Mouse (Mus musculus): ENCODE measurements around the gene Wdr73.
"Not testable (repeated sequence)": the region's sequence is repeated elsewhere in the genome, so short reads cannot be mapped to it uniquely, and the experiment has no call there.

Gene Wdr73

GRCm38 (mm10) chr7:80900944-80901501 is at the start of gene Wdr73:
Wdr73 (minus strand) TSS chr7:80901269.
- DNase-seq (ENCODE audit: low spot score in 2 of 2): peak; percentile 88 to 90

DNA sequence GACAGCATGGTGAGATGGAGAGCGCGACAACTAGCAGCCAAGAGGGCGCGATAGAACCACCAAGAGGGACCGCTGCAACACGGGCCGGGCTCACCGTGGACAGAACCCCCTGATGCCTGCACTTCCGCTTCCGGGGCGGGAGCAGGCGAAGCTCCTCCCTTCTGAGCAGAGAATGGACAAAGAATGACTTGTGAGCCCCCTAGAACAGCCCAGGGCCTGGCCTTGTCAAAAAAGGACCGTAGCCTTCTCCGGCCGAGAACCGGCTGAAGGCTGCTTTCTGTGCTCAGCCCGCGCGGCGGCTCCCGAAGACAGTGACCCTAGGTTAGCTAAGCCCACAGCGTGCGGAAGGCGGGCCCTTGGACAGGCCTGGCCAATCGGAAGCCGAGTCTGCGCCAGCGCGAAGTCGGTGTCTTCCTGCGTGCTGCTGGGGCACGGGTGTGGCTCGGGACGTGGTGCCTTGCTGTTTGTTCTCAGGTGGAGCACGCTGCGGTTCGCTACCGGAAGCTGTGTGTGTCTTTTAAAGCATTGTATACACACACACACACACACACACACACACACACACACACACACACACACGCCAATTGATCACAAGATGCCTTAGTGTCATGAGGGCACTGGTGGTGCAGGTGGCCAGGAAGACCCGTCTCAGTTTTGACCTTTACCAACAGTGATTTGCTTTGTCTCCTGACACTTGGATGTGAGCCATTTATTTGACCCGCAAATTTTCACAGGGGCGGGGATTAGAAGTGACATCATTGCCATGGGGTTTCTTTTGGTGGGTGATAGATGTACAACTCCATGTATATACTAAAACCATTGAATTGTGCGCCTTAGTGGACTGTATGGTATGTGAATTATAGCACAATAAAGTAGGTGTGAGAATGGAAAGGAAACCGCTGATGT is 46.6 kb upstream of the Wdr73 start, which contains the start of gene Sec11a:
Sec11a (minus strand) TSS at position 336 of the 906 bp plus-strand sequence.
- peak; percentile 94 to 95 for DNase-seq (ENCODE audit: low spot score in 2 of 2)

- no peak for DNase-seq (ENCODE audit: low spot score in 2 of 2)
These were observed 38.7 kb upstream of the Wdr73 start for GRCm38 (mm10) chr7:80939808-80940207.

DNA sequence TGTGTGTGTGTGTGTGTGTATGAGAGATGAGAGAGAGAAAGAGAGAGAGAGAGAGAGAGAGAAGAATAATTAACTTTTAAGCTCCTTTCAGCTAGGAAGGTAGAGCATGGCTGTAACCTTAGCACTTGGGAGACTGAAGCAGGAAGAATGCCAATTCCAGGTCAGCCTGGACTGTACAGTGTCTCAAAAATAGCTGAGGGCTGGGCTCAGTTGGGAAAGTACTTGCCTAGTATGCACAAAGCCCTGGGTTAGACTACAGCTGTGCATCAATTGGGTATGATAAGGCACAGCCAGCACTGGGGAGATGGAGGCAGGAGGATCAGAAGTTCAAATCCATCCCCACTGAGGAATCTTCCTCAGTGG is 36.2 kb upstream of the Wdr73 start:
- DNase-seq (ENCODE audit: low spot score in 2 of 2): not testable (repeated sequence)

- DNase-seq (ENCODE audit: low spot score in 2 of 2): not testable (repeated sequence)
These were observed 35.7 kb upstream of the Wdr73 start for GRCm38 (mm10) chr7:80936617-80937303.

GRCm38 (mm10) chr7:80935834-80936233 is 34.8 kb upstream of the Wdr73 start:
- DNase-seq (ENCODE audit: low spot score in 2 of 2): no peak

GRCm38 (mm10) chr7:80932777-80933176 is 31.7 kb upstream of the Wdr73 start:
- no peak for DNase-seq (ENCODE audit: low spot score in 2 of 2)

DNA sequence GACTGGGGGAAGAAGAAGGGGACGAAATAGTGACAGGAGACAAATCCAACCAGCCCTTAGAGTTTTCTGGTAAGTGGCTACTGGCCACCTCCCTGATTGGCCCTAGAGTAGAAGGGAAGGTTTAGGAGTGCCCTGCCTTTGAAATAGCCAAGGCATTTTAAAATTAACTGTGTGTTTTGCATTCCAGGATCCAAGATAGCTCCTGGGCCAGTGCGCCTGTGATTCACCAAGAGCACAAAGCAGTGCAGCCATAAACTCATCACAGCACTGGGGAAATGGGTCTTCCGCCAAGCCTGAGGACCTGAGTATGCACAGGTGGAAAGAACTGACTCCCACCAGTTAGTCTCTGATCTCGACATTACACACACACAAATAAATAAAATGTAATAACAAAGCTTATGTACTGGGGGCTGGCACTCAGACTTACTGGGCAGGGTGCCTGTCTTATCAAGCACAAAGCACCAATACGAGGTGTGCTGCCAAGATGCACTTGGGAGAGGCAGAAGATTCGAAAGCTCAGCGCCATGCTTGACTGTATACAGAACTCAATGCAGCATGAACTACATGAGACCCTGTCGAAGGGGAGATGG is 30.6 kb upstream of the Wdr73 start:
- no peak for DNase-seq (ENCODE audit: low spot score in 2 of 2)

GRCm38 (mm10) chr7:80923165-80923564 is 22.1 kb upstream of the Wdr73 start:
- no peak for DNase-seq (ENCODE audit: low spot score in 2 of 2)

DNA sequence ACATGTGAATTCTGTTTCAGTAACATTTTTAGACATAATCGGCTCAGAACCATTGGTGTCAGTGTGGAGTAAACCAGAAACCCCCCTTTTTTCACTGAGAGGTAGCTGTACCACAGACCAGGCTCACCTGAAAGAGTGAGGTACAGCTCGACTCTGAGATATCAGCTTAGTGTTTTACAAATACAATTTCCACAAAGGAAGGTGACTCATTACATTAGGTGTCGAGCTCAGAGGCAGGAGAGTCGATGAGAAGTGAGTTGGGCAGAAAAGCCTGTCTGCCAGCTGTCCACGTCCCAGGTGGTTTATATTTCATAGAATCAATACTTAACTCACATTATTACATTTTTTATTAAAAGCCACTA is 18.6 kb upstream of the Wdr73 start:
- no peak for DNase-seq (ENCODE audit: low spot score in 2 of 2)

- no peak for DNase-seq (ENCODE audit: low spot score in 2 of 2)
These were observed 18.0 kb upstream of the Wdr73 start for GRCm38 (mm10) chr7:80918982-80919646.

GRCm38 (mm10) chr7:80917916-80918465 is 16.9 kb upstream of the Wdr73 start:
- no peak for DNase-seq (ENCODE audit: low spot score in 2 of 2)

GRCm38 (mm10) chr7:80912496-80912895 is 11.4 kb upstream of the Wdr73 start:
- no peak for DNase-seq (ENCODE audit: low spot score in 2 of 2)

- DNase-seq (ENCODE audit: low spot score in 2 of 2): no peak
These were observed 10.0 kb upstream of the Wdr73 start for GRCm38 (mm10) chr7:80911053-80911452.

DNA sequence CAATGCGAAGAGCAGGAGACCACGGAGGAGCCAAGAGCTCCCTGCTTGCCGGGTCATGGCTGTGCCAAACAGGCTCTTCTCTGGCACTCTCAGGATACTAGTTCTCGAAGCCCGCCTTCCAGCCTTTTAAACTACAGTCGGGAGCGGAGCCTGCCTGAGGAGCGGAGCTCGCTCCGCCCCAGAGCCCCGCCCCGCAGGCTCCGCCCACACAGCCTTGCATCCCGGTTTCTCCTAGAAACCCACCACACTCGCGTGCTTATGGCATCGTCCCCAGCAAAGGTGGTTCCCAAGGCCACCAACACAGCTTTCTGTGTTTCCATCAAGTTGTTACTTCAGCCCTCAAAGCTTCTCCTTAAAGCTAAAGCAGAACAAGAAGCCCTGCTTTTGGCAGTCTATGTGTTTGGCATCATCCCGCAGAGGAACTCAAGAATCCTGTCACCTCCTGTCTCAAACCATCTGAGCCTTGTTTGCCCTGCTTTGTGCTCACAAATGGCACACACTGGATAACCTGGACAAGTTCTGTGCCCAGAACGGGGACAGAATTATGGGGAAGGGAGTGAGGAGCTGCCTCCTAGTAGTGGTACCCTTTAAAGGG is 3.9 kb upstream of the Wdr73 start, which contains the start of gene Nmb:
Nmb (minus strand) TSS at position 156 of the 595 bp plus-strand sequence.
- peak in 1 of 2 experiments; percentile 47 for DNase-seq (ENCODE audit: low spot score in 2 of 2)

DNA sequence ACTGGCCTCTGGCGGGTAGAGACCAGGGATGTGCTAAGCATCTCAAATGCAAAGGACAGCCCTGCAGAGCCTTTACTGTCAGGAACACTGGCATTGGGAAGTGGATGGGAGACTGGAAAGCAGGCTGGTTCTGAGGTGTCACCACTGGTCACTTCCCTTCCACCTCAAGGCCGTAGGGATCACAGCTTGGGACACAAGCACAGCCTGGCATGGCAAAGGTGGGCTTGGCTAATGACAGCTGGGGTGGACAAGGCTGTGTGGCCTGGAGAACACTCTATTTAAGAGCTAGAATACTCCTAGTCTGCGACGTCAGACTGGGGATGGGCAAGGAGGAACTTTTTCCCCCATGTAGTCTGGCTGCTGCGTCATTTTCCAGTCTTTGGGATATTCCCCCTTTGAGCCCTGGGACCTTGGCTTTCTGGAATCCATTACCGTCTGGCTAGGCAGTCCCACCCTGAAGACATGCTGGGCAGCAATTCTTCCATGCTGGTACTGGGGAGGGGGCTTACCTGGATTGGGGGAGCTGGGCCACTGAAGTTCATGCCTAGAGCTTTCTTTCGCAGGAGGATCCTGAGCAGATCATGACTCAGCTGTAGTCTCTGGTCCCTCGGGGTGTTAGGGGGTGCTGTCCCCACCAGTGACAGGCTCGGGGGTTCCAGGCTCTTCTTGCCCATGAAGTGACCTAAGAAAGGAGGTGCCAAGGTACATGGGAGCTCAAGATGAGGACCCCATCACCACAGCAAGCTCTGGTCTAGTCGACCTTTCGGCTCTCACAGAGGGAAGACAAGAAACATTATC is 2.8 kb upstream of the Wdr73 start:
- DNase-seq (ENCODE audit: low spot score in 2 of 2): no peak

DNA sequence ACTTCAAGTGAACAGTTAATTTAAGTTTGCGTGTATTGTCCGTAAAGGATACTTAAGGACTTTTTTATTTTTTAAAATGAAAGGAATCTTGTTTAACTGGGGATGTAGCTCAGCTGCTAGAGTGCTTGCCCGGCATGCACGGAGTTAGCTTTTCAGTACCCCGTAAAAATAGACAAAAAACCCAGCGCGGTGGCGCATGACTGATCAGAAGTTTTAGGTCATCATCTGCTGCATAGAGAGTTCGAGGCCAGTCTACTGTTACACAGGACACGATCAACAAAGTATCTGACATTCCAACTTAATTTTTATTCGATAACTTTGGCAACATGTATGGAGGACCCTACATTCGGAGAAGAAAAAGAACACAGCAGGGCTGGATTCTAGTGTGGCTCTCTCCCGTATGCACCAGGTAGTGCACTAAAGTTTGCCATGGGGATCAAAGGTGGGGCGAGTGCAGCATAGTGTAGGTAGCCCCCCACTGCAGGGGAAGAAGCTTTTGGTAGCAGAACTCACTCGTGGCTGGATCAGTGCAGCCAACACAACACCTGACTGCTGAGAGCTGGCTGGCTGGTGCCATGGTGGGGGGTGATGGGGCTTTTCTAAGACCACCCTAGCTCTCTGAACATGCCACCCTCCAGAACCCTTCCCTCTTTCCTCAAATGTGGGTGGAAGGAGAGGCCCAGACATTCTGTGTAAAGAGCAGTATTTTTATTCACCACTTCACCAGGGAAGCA is 639 bp upstream of the Wdr73 start:
- DNase-seq (ENCODE audit: low spot score in 2 of 2): no peak

- DNase-seq (ENCODE audit: low spot score in 2 of 2): no peak
These were observed 3.3 kb downstream of the Wdr73 start for GRCm38 (mm10) chr7:80897721-80898120.

DNA sequence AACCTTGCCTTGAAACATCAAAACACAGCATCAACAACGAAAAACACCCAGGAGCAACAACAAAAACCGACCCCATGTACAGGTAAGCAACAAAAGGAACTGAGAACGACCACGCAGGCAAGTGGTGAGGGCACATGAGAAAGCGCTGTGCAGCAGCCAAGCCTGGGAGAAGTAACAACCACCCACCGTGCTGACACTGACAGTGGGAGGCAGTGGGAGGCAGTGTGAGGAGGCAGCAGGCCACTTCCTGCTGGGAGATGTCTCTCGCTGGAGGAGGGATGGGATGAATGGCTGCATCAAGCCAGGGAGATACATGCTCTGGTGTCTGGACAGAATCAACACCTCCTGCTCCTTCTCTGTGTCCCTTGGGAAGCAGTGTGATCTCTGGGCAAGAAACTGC is 3.9 kb downstream of the Wdr73 start:
- DNase-seq (ENCODE audit: low spot score in 2 of 2): no peak

Data from right cerebral cortex, postnatal 36 days (tissue).